Mouse (Mus musculus): ENCODE measurements around the gene Kcnh2. TPM values are rescaled to one million over a fixed set of nuclear protein-coding genes. Genes with fewer than 3 reads are reported as not detected.

Kcnh2 gene
- total and polyA plus RNA-seq, 3 experiments, result 1.8 to 6.8 TPM; not detected in 1

- no peak for TF ChIP-seq ZC3H11A (IDR thresholded peaks at IDR 0.05; ENCODE audit: low read depth, low read length)
- peak; percentile 91 for TF ChIP-seq TCF12 (IDR thresholded peaks at IDR 0.05; ENCODE audit: low read depth, low read length)
- peak; percentile 83 for TF ChIP-seq TAL1 (IDR thresholded peaks at IDR 0.05; ENCODE audit: low read length)
- TF ChIP-seq GATA1 (IDR thresholded peaks at IDR 0.05; ENCODE audit: low read depth, low read length), result peak; percentile 61
- TF ChIP-seq ETS1 (IDR thresholded peaks at IDR 0.05; ENCODE audit: low read depth, low read length), result peak; percentile 41
- no peak for TF ChIP-seq SIN3A (IDR thresholded peaks at IDR 0.05; ENCODE audit: low read length)
- TF ChIP-seq MAZ (IDR thresholded peaks at IDR 0.05; ENCODE audit: low read depth, low read length), result no peak
- peak in 1 of 2 experiments; percentile 74; a peak in 2 of 4 replicates for TF ChIP-seq EP300 (IDR thresholded peaks at IDR 0.05; ENCODE audit: low read depth in 1 of 2, low read length in 2 of 2)
- TF ChIP-seq JUND (IDR thresholded peaks at IDR 0.05; ENCODE audit: low read depth, low read length), result no peak
- 0 out of 2 replicates have a peak, but pooled peaks have one; percentile 2 for TF ChIP-seq MAX (IDR thresholded peaks at IDR 0.05; ENCODE audit: low read length)
- H3K9me3 ChIP-seq (replicated peaks; ENCODE audit: insufficient read depth, low read length), result no peaks in the 10 kb centered on the region
- peak overlapping the region; percentile 97 for H3K27ac ChIP-seq (ENCODE audit: control insufficient read depth, low read depth, low read length)
- H3K27me3 ChIP-seq (ENCODE audit: control insufficient read depth in 1 of 2, insufficient read depth in 2 of 2, low read length in 2 of 2), result no peaks in the 10 kb centered on the region
- H3K4me1 ChIP-seq (ENCODE audit: control insufficient read depth in 1 of 2, insufficient read depth in 2 of 2, low read length in 2 of 2), result peaks cover 33 to 51% of the 10 kb centered on the region in 2 experiments
- no peaks in the 10 kb centered on the region; the same call in 1 of the 2 replicates for H3K79me2 ChIP-seq (ENCODE audit: control insufficient read depth, insufficient read depth, low read length, poor library complexity)
- peak overlapping the region; percentile 40 to 50 for H3K4me3 ChIP-seq (ENCODE audit: control insufficient read depth in 1 of 2, insufficient read depth in 1 of 2, low read depth in 2 of 2, low read length in 2 of 2)
- peak; percentile 69 for DNase-seq (ENCODE audit: low read depth, low spot score)
- H3K36me3 ChIP-seq (ENCODE audit: control insufficient read depth in 1 of 2, insufficient read depth in 2 of 2, low read length in 2 of 2), result peaks cover 0 to 34% of the 10 kb centered on the region in 2 experiments; a peak in 2 of 4 replicates
- peak overlapping the region; percentile 73 for H3K9ac ChIP-seq (ENCODE audit: control insufficient read depth, low read depth, low read length, poor library complexity, severe bottlenecking)
Measured at GRCm38 (mm10) chr5:24343379-24343778, 8.0 kb downstream of the Kcnh2 start.

GRCm38 (mm10) chr5:24342966-24343365 lies 8.4 kb downstream of the Kcnh2 start:
- Histone ChIP-seq H3K27me3 (ENCODE audit: control insufficient read depth in 1 of 2, insufficient read depth in 2 of 2, low read length in 2 of 2) (no peaks in the 10 kb centered on the region), H3K4me3 (ENCODE audit: control insufficient read depth in 1 of 2, insufficient read depth in 1 of 2, low read depth in 2 of 2, low read length in 2 of 2) (peak overlapping the region; percentile 1 to 40; a peak in 3 of 4 replicates), H3K79me2 (ENCODE audit: control insufficient read depth, insufficient read depth, low read length, poor library complexity) (no peaks in the 10 kb centered on the region; the same call in 1 of the 2 replicates), H3K9me3 (replicated peaks; ENCODE audit: insufficient read depth, low read length) (no peaks in the 10 kb centered on the region), H3K4me1 (ENCODE audit: control insufficient read depth in 1 of 2, insufficient read depth in 2 of 2, low read length in 2 of 2) (peaks cover 34 to 55% of the 10 kb centered on the region in 2 experiments), H3K36me3 (ENCODE audit: control insufficient read depth in 1 of 2, insufficient read depth in 2 of 2, low read length in 2 of 2) (peaks cover 0 to 34% of the 10 kb centered on the region in 2 experiments; a peak in 3 of 4 replicates), H3K27ac (ENCODE audit: control insufficient read depth, low read depth, low read length) (peak overlapping the region; percentile 97), H3K9ac (ENCODE audit: control insufficient read depth, low read depth, low read length, poor library complexity, severe bottlenecking) (peak overlapping the region; percentile 73)
- DNase-seq (ENCODE audit: low read depth, low spot score), result no peak
- no peak for TF ChIP-seq SIN3A (IDR thresholded peaks at IDR 0.05; ENCODE audit: low read length)
- 0 out of 2 replicates have a peak, but pooled peaks have one; percentile 20 for TF ChIP-seq MAX (IDR thresholded peaks at IDR 0.05; ENCODE audit: low read length)

- peak; percentile 42 for DNase-seq (ENCODE audit: low read depth, low spot score)
- TF ChIP-seq EP300 (IDR thresholded peaks at IDR 0.05; ENCODE audit: low read depth in 1 of 2, low read length in 2 of 2) (peak in 1 of 2 experiments; percentile 54; a peak in 3 of 4 replicates), RCOR1 (IDR thresholded peaks at IDR 0.05; ENCODE audit: low read depth, low read length) (no peak), MEF2A (IDR thresholded peaks at IDR 0.05; ENCODE audit: extremely low read depth, insufficient replicate concordance, low read depth, low read length, poor library complexity, severe bottlenecking) (no peak), ZKSCAN1 (IDR thresholded peaks at IDR 0.05; ENCODE audit: low read depth, low read length) (no peak), ETS1 (IDR thresholded peaks at IDR 0.05; ENCODE audit: low read depth, low read length) (peak; percentile 59; the same call in 1 of the 2 replicates), MAX (IDR thresholded peaks at IDR 0.05; ENCODE audit: low read length) (0 out of 2 replicates have a peak, but pooled peaks have one; percentile 17), TCF12 (IDR thresholded peaks at IDR 0.05; ENCODE audit: low read depth, low read length) (peak; percentile 43; the same call in 1 of the 2 replicates), ZNF384 (IDR thresholded peaks at IDR 0.05; ENCODE audit: low read depth, low read length) (no peak), MXI1 (IDR thresholded peaks at IDR 0.05; ENCODE audit: low read depth, low read length) (peak; percentile 45; the same call in 1 of the 2 replicates), CTCF (IDR thresholded peaks at IDR 0.05 in 2 of 3, conservative IDR thresholded peaks at IDR 0.05 in 1 of 3; ENCODE audit: control insufficient read depth in 1 of 3, insufficient read depth in 1 of 3, low read depth in 2 of 3, low read length in 3 of 3, poor library complexity in 1 of 3, severe bottlenecking in 1 of 3) (no peak), MAZ (IDR thresholded peaks at IDR 0.05; ENCODE audit: low read depth, low read length) (no peak), BHLHE40 (IDR thresholded peaks at IDR 0.05; ENCODE audit: borderline replicate concordance, low read depth, low read length) (no peak), TBP (IDR thresholded peaks at IDR 0.05; ENCODE audit: low read depth, low read length) (no peak), UBTF (IDR thresholded peaks at IDR 0.05; ENCODE audit: borderline replicate concordance, insufficient read depth, low read depth, low read length) (no peak), MYB (IDR thresholded peaks at IDR 0.05; ENCODE audit: low read depth, low read length) (no peak), POLR2A (IDR thresholded peaks at IDR 0.05; ENCODE audit: control insufficient read depth in 1 of 2, insufficient read depth in 1 of 2, low read depth in 1 of 2, low read length in 2 of 2, poor library complexity in 1 of 2) (no peak), ELF1 (IDR thresholded peaks at IDR 0.05; ENCODE audit: low read depth, low read length) (no peak)
- no peaks in the 10 kb centered on the region for H3K27me3 ChIP-seq (ENCODE audit: control insufficient read depth in 1 of 2, insufficient read depth in 2 of 2, low read length in 2 of 2)
Measured at GRCm38 (mm10) chr5:24342205-24342963, 9.0 kb downstream of the Kcnh2 start.

More at GRCm38 (mm10) chr5:24342205-24342963, 9.0 kb downstream of the Kcnh2 start:
- Histone ChIP-seq H3K9ac (ENCODE audit: control insufficient read depth, low read depth, low read length, poor library complexity, severe bottlenecking) (peak overlapping the region; percentile 73), H3K4me3 (ENCODE audit: control insufficient read depth in 1 of 2, insufficient read depth in 1 of 2, low read depth in 2 of 2, low read length in 2 of 2) (peak overlapping the region; percentile 1 to 40; a peak in 3 of 4 replicates), H3K27ac (ENCODE audit: control insufficient read depth, low read depth, low read length) (peak overlapping the region; percentile 97), H3K36me3 (ENCODE audit: control insufficient read depth in 1 of 2, insufficient read depth in 2 of 2, low read length in 2 of 2) (peaks cover 0 to 31% of the 10 kb centered on the region in 2 experiments; a peak in 3 of 4 replicates), H3K4me1 (ENCODE audit: control insufficient read depth in 1 of 2, insufficient read depth in 2 of 2, low read length in 2 of 2) (peaks cover 31 to 54% of the 10 kb centered on the region in 2 experiments), H3K79me2 (ENCODE audit: control insufficient read depth, insufficient read depth, low read length, poor library complexity) (no peaks in the 10 kb centered on the region; the same call in 1 of the 2 replicates), H3K9me3 (replicated peaks; ENCODE audit: insufficient read depth, low read length) (no peaks in the 10 kb centered on the region)
